Mouse (Mus musculus): ENCODE results near the gene Phyhipl. TPM values are rescaled to one million over a fixed set of nuclear protein-coding genes. Genes with fewer than 3 reads are reported as not detected.

The Phyhipl gene
- total RNA-seq, 2 experiments from 2014 or later: not detected

DNA sequence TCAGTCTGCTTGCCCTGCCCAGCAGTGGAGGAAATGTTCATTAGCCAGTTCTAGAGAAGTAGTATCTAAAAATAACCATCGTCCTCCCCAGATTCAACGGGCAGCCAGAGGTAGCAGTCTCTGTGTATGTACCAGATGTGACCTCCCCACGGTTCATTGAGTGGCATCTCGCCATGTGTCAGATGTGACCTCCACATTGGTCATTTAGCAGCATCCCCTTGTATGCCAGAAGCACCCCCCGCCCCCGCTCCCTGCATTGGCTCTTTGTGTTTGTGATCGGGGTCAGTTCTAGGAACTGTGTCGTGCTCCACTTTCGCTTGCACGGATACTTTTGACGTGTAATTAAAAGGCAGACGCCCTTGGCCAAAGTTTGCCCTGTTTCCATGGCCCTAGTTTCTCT, 120.4 kb downstream of the Phyhipl start:
- ATAC-seq (replicated peaks; ENCODE audit: poor library complexity, severe bottlenecking): no peak

DNA sequence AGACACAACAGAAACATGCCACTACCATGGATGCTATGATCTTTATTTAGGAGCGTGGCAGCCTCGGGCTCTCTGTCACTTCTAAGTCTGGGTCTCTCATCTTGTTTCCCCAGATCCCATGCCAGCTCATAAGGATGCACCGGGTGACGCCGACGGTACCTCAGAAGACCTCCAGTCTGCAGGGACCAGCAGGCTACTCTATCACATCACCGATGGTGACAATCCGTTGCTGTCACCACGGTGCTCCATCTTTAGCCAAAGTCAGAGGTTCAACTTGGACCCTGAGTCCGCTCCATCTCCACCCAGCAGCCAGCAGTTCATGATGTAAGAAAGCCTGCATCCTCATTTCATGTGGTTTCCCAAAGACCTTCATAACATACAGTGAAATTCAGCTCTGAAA, 121.2 kb downstream of the Phyhipl start:
- no peak for ATAC-seq (replicated peaks; ENCODE audit: poor library complexity, severe bottlenecking)

DNA sequence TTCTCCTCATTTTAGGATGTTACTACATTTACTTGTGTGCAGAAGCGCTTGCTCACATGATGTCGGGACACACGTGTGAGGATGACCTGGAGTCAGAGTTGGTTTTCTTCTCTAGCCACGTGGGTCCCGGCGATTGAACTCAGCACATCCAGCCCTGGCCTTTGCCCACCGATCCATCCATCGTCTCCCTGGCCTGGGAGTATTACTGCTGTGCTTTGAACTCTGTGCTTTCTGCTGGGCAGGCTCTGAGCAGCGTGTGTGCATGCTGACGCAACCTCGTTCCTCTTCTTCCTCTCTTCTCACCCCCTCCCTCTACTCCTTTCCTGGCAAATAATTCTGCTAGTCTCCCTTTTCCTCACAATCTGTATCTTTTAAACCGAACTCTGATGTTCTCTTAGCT, 121.8 kb downstream of the Phyhipl start:
- no peak for ATAC-seq (replicated peaks; ENCODE audit: poor library complexity, severe bottlenecking)

DNA sequence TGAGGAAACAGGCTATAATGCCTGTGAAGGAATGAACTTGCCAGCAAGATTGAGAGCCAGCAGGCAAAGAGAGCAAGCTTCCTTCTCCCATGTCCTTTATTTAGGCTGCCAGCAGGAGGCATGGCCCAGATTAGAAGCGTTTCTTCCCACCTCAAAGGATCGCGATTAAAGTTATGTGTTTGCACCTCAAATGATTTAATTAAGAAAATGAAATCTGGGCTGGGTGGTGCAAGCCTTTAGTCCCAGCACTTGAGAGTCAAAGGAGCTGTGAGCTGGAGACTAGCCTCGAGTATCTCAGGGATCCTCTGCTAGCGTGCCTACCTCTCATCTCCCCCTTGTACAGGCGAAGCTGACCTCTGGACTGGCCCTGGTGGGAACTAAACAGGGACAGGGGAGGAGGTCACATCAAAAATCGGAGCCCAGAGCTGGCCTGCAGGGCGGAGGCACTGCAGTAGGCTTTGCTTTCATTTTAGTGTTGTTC, 122.4 kb downstream of the Phyhipl start:
- ATAC-seq (replicated peaks; ENCODE audit: poor library complexity, severe bottlenecking): no peak

DNA sequence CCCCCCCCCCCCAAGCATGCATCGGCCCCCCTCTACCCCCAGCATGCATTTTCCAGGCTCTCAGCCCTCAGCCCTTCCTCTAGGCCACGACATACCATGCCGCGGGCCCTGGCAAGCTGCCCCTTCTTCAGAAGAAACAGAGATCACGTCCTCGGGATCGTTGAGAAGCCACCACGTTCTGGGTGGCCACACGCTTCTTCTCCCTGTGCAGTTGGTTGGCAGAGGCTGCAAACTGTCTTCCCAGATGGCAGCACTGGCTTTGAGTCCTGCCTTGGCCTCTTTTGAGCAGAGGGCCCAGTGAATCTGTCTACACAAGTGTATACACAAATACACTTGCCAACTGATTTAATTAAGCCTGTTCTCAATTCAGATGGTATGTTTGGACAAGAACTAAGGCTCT, 123.5 kb downstream of the Phyhipl start:
- ATAC-seq (replicated peaks; ENCODE audit: poor library complexity, severe bottlenecking): no peak

DNA sequence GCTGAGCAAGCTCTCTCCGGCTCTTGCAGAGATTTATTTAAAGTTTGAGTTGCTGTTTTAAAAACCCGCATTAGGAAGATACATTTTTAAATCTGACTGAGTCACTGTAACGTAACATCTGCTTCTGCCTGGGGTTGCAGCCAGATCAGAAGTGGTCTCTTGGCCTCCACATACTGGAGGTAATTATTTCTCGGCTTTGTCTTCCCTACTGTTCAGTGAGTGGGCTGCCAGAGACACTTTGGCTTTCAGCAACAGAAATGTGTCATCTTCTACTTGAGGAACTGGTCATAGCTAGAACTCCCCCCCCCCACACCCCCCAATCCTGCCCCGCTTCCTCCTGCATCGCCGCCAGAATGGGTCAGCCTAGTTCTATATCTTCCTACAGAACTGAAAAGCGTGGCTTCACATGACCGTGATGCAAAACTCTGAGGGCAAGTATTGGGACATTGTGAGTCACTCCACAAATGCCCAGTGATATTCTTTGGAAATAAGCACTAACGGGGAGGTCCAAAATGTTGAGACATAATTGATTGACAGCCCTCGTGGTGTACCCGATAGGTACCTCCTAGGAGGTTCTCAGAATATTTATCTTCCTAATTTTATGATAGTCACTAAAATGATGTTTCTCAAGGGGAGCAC, 125.5 kb downstream of the Phyhipl start:
- ATAC-seq (replicated peaks; ENCODE audit: poor library complexity, severe bottlenecking): no peak

DNA sequence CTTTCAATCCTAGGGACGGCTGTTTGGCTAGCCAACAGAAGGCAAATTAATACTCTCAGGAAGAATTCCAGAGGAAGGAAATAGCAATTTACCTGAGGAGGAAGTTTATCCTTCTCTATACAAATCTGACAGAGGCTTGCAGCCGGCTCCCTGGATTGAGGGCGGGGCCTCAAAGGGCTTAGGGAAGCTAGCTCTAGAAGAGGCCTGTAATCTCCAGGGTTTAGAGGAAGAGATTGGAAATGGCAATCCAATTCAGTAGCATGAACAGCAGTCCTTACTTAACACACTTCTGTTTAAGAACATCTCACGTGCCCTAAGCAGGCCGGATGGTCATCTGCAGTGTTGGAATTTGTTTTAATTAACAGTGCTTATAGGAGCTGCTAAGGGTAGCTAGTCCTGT, 134.4 kb downstream of the Phyhipl start:
- ATAC-seq (replicated peaks; ENCODE audit: poor library complexity, severe bottlenecking): no peak

DNA sequence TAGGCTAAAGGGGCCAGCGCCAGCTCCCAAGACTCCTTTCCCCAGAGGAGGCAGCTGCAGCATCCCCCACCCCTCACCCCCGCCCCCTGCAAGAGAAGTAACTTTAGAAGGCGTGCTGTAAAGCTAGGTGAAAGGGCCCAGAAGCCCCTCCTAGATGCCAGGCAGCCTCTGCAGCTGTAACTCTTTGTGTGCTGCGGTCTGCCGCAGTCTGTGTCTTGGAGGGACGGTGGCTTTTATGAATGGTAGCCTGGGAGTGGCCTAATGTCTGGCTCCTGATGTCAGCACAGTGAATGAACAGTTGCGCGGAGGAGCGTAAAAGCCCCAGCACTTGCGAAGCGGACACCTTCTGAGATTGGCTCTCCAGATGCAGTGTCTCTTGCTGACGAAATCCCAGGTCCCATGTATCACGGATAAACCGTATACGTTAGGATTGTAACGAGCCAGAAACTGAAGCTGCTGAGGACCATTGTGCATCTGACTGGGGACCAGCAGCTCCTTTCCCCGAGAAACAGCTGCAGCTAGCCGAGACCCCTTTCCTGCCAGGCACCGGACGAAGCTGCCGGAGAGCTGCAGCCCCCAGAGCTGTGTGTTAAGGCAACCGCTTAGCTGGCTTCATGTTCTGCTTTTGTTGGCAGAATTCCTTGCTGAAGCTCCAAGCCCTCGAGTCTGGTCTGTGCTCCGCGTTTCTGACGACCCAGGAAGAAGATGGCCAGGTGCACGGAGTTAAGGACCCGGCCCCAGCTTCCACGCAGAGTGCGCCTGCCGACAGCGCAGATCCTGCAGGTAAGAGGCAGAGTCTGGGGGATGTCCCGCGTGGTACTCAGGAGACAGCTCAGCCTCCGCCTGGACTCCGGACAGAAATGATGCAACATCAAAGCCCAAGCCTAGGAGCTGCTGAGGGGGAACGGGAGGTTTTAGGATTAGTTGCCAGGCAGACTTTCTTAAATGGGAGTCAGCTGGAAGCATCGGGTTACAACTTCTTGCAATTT, 135.3 kb downstream of the Phyhipl start:
- ATAC-seq (replicated peaks; ENCODE audit: poor library complexity, severe bottlenecking): no peak

DNA sequence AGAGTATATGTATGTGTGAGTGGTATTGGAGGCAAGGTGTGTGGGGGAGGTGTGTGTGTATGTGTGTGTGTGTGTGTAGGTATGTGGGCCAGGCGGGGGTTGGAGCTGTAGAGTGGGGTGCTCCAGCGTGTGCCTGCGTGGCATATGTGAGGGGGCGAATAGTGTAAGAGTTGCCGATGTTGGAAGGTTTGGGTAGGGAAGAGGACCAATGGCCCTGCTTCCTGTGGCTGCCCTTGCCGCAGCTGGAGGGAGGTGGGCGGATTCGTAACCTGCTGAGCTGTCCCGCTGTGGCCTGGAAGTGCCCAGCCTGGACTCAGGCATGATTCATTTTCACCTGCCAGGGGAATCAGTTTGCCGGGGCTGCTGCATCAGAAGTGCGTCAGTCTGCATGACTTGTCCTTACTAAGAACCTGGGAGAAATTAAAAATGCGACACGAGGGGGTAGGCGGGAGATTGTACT, 136.1 kb downstream of the Phyhipl start:
- no peak for ATAC-seq (replicated peaks; ENCODE audit: poor library complexity, severe bottlenecking)

DNA sequence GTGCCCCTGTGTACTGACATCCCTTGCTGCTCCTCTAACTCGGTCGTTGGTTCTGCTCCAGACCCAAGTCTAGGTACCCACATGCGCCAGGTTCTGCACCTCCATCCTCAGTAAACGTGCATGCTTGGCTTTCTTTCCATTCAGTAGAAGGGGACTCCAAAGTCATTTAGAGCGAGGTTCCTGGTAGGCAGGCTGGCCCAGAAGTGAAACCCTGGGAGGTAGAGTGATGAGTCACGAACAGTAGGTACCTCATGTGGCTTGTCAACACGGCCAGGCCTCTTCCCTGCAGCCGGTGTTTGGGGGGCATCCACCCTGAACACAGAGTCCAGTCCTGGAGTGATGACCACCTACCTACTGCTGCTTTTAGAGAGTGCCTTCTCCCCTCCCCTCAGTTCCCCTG, 139.1 kb downstream of the Phyhipl start:
- no peak for ATAC-seq (replicated peaks; ENCODE audit: poor library complexity, severe bottlenecking)

DNA sequence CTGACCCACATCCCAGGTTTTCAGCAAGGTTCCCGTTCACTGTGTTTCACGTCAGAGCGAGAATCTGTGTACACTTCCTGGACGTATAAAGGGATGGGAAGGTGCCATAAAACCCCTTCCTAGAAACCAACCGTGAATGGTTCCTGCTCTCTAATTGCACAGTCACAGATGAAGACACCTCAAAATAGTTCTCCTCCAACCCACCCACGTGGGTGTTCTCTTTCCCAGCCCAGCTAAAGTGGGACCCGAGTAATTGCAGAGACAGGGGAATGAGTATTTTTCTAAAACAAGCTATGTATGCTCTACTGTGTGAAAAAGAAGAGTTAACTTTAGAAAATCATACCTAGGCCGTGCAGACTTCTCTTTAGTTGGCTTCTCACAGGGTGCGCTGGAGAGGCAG, 140.9 kb downstream of the Phyhipl start:
- ATAC-seq (replicated peaks; ENCODE audit: poor library complexity, severe bottlenecking): no peak

DNA sequence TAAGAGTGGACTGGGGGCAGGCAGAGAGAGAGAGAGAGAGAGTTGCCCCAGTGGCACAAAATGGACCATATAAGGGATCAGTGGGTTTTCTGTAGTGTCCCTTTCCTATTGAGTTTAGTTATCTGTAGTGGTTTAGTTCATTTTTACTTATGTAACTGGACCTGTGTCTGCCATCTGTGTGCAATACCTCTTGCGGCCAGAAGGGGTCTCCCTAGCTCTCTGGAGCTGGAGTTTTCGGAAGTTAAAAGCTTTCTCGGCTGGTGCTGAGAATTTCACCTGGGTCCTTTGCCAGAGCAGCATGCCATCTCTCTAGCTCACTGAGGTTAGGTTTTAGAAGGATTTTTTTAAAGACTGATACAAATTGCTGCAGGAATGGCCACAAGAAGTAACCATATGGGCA, 147.9 kb downstream of the Phyhipl start:
- no peak for ATAC-seq (replicated peaks; ENCODE audit: poor library complexity, severe bottlenecking)

Other genes with a start within 250 kb of the Phyhipl start
- not detected in 2 replicates for gene Fam13c, start 215.5 kb downstream of the Phyhipl start, total RNA-seq (2014; fragmentation: Nextera tagmentation)
- gene Fam13c, start 215.5 kb downstream of the Phyhipl start, total RNA-seq (2017): not detected in 2 replicates

Data from granulocyte monocyte progenitor cell, adult 5-6 weeks (primary cell).